Mouse (Mus musculus) adrenal gland, postnatal 14 days (tissue): ENCODE data around the gene Ppp1r3g. TPM values are rescaled to one million over a fixed set of nuclear protein-coding genes. Genes with fewer than 3 reads are reported as not detected.
A peak's percentile ranks its signal among the peaks of the same experiment; 100 is the strongest.

Source experiments
- DNase-seq: peaks from one replicate; pipeline ENCODE4 v3.0.0; 2021; ENCODE audit warnings: mixed read lengths
- total RNA-seq: library from RNA; stranded (reverse); gene quantifications from 2 replicates; pipeline ENCODE4 v1.2.3, GENCODE M21; 2021

Ppp1r3g gene
- total RNA-seq, 1 experiment from 2014 or later = 0.82 TPM

DNA sequence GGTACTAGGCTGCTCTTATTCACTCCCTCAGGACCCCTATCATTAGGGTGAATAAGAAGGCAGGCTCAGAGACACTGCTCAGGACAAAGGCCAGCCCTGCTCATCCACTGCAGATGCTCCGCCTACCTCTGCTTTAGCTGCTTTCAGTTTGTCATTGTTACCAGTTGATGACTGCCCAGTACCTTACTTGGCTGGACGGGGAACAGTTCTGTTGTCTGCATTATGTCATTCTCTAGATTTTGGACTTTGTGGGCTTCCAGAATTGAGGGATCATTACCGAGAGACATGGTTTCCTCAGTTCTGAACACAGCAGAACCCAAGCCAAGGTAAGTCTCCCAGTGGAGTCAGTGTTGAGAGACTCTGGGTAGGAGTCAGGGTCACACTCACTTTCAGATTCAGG lies 36.6 kb downstream of the Ppp1r3g start:
- no peak for DNase-seq

DNA sequence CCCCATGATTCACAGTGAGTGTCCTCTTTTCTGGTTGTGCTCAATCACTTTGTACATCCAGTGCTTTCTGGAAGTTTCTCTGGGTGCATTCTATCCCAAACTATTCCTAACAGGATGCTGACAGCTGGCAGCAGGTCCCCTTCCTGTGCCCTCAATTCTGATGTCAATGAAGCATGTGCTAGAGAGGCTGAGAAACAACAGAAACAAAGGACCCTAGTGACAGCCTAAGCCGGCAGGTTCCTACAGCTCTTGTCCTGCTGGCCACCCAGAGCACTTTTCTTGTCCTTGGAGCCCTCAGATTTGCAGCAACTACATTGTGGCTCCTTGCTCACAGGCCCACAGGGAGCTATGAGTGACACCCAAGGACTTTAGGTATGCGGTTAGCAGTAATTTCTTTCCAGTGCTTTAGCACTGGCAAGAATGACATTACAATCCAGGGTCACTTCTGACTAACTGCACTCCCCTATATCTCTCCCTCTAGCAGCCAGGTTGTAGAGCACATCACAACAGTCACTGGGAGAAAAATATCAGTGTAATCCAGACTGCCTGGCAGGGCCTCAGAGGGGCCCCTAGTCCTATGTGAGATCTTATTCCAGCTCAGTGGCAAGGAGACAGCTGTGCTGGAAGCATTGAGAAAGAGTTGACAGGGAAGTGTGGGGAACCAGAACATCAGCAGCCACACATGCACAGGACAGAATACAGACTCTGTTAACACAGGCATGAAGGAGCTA lies 37.2 kb downstream of the Ppp1r3g start:
- peak; percentile 40 for DNase-seq

DNA sequence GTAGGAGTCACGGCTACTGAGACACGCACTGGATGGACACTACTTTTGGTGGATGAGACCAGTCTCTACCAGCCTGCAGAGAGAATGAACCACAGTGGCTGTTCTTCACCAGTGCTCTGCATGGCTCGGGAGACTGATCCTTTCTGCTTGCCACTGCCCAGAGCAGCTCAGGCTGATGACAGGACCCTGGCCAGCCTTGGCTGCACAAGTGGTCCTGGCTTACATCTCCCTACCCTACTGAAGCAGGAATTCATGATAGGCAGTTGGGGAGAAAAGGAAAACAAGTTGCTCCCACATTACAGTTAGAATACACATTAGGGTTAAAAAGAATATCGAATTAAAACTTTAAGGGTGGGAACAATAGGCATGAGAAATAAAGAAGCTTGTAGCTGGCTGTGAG lies 39.0 kb downstream of the Ppp1r3g start:
- DNase-seq = no peak

DNA sequence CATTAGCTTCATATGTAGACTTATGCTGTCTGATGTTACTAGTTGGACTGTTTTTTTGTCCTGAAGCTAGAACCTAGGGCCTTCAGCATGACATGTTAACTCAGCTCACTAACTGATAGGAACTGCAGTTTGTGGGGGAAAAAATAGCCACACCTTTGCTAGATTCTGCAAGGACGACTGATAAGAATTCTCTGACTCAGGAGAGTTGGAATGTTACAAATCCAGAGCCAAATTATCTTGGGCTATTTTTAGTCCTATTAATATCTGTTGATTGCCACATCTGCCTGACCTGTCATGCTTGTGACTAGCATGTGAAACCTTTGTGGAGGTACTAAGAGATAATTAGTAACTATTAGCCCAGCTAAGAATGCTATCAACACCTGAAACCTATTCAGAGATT lies 42.2 kb downstream of the Ppp1r3g start:
- DNase-seq = no peak

DNA sequence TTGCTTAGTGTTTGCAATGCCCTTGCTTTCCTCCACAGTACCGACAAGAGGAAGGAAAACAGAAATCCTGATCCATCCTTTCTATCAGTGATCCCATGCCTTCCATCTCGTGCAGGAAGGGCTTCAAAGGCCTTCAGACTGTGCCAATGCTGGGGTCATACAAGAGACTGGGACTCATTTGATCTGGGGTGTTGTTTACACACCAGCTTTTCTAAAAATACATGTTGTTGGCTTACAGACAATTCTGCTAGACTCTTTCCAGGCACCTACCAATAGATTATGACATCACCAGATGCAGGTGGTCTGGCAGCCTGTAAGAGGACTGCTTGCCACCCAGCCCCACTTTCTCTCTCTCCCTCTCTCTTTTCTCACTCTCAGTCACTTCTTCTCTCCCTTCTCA lies 51.3 kb downstream of the Ppp1r3g start:
- DNase-seq = no peak

DNA sequence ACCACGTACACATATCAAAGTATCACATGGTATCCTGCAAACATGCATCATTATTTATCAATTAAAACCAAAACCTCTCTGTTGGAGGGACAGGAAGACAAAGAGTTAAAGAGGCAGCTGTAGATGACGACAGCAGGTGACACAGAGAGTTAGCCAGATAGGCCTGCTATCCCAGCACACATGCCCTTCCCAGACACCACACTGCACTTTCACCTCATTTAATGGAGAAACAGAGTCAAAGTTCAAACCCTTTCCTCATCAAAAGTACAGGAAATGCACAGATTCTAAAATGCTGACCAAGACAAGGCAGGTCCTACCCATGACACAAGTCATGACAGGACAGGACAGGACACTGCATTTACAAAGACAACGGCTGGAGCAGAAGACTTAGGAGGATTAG lies 57.0 kb downstream of the Ppp1r3g start:
- DNase-seq = no peak

DNA sequence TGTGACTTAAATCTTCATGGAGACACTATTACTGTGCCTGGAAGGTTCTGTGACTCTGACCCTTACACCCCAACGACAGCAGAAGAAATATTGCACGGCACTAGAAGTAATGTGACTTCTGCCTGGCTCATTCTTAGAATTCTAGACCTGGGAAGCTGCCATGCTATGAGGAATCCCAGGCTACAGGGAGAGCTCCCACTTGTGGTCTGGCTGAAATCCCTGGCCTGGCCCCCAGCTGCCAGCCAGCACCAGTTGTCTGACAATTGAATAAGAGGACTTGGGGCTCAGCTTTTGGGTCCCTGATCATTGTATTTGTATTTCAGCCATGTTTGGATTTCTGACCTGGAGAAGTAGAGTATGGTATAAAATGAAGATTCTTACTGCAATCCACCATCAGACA lies 59.4 kb downstream of the Ppp1r3g start:
- no peak for DNase-seq

DNA sequence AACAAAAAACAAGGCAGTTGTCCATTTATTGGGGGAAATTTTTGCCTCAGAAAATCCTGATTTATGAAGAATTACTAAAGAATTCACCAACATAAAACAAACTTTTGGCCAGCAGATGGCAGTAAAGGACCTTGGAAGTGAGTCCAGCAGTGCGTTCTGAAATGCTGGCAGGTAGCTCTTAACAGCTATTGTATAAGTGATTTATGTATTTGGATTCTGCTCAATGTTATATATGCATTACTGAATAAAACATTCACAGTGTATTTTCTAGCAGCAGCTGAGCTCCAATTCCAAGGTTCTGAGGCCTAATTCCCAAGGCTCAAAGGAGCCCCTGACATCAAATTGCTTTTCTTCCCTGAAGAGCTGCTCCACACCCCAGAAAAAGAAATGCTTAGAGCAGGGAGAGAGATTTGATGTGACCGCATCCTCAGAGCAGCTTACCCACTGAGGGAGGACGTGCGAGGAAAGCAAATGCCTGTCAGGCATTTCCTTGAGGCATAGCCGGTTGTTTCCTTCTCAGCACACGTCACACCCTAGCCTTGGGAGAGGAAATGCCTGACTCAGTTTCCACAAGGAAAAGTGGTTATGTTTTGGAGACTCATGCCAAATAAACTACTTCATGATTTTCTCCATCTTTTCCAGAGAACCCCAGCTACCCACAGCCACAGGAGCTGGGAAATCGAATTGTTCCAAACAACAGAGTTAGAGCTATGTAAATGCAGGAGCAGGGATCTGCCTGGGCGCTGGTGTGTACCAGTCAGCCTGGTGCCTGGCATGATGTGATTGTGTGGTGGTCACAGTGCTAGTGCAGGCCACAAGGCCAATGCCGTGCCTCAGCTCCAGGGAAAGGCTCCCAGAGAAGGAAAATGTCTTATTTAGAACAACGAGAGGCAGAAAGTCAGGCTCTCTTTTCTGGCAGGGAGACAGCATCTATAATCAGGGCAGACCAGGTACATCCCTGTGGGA lies 61.0 kb downstream of the Ppp1r3g start:
- DNase-seq = peak; percentile 85

Other genes starting within 250 kb of the Ppp1r3g start
- gene Rpp40, start 52.5 kb upstream of the Ppp1r3g start, total RNA-seq = 12.8 and 14.8 TPM in 2 replicates
- gene Fars2, start 158.6 kb downstream of the Ppp1r3g start, total RNA-seq = 80.5 and 83.6 TPM in 2 replicates
- 16.0 and 19.3 TPM in 2 replicates for gene Lyrm4, start 158.7 kb downstream of the Ppp1r3g start, total RNA-seq